Mouse (Mus musculus): Measurements from ENCODE around the gene Specc1.

DNA sequence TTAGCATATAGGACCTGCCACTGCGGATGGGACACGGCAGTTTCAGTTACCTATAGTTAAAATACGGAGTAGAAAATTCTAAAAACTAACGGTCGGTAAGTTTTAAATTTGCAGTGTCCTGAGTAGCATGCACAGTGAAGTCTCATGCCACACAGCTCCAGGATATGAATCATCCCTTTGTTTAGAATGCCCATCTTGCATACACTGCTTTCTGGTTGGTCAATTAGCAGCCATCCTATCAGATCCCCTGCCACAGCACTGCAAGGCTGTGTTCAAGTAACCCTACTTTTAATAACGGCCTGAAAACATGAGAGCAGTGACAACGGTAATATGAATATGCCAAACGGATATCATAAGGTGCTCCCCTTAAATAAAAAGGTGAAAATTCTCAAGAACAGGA, 118.0 kb downstream of the Specc1 start:
- TF ChIP-seq POLR2A (IDR thresholded peaks at IDR 0.05; ENCODE audit: control insufficient read depth, extremely low read depth, insufficient read depth, low read length, poor library complexity) (no peak), CTCF (IDR thresholded peaks at IDR 0.05; ENCODE audit: borderline replicate concordance, control insufficient read depth, extremely low read depth, insufficient read depth, low read length, poor library complexity) (no peak)
